Mouse (Mus musculus) yolk sac, embryonic 10.5 days (tissue): ENCODE measurements around the gene Ass1.
A peak's percentile ranks its signal among the peaks of the same experiment; 100 is the strongest.

Experiments used
- DNase-seq: peaks from one replicate; pipeline ENCODE4 v3.0.0-alpha.2; 2017; ENCODE audit warnings: low spot score

Ass1 gene

DNA sequence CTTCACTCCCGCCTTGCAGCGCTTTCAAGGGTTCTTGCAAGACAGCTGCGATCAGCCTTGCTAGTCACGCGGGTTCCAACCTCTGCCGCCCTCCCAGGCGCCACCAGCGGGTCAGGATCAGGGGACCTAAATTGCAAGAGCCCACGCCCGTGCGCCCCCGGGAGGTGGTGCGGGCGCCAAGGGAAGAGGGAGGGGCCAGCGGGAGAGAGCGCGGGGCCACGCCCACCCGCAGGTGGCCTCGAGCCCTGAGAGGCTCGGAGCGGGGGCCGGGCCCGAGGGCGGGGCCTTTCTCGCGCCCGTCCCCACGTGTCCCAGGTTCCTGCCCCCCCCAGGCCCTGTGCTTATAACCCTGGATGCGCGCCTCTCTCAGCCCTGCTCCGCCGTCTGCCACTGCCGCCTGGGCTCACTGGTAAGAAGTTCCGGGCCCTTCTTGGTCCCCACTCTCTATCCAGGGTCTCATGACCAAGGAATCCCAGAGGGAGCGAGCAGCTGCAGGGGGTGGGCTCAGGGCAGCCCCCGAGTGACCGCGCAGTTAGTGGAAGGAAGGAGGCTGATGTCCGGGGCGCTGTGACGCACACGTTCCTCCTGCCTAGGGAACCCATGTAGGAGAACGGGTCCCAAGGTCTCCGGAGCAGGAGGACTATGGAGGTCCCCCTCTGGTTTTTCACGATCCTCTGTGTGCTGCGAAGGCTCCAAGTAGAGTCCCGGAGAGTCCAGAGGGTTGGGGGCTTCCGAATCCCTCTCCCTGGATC, at the start of gene Ass1:
Ass1 (plus strand) TSS at position 277 of the 752 bp plus-strand sequence.
- peak; percentile 89 for DNase-seq

DNA sequence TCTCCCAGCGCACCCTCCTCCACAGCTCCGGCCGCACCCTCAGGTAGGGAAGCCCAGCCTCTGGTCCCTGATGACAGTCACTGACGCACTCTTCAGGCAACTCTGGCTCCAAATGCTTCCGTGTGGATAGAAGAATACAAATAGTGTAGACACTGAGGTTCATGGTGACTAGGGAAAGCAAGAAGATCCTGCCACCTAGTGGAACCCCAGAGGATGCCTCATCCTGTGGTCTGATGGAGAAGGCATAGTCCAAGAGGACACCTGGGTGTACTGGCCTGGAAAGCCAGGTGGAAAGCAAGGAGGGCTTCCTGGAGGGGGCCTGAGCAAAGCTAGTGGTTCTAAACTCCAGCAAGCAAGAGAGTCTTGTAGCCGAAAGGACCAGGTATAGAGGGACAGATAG, 49.1 kb upstream of the Ass1 start:
- DNase-seq, result no peak

DNA sequence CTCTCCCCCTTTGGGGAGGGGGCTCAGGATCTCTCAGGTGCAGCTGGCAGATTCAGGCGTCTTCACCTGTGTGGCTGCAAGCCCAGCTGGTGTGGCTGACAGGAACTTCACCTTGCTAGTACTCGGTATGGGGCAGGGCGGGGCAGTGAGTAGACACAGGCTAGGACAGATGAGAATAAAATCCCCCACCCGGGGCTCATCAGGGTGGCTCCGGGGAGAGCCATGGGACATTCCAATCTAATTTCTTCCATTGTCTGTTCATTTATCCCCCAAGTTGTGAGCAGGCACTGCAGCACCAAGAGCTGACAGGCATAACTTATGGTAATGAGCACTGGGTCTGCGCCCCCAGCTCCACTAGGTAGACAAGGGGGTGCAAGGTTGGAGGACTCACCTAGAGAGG, 47.4 kb upstream of the Ass1 start:
- no peak for DNase-seq

DNA sequence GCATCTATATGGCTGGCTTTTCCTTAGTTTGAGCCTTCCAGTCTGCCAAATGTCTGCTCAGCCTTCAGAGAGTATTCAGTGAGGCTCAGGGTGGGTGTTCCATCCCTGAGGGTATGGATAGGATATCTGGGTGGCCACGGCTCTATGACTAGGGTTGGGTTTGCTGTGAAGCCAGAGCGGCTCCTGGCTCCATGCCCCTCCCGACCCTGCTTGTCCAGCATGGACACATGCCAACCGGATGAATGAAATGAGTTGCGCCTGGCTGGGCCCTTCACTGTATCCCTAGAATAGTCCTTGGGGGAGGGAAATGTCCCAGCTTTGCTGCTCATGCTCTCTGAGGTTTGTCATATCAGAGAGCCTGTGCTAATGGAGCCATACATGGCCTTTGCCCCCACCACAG, 38.5 kb upstream of the Ass1 start:
- no peak for DNase-seq

DNA sequence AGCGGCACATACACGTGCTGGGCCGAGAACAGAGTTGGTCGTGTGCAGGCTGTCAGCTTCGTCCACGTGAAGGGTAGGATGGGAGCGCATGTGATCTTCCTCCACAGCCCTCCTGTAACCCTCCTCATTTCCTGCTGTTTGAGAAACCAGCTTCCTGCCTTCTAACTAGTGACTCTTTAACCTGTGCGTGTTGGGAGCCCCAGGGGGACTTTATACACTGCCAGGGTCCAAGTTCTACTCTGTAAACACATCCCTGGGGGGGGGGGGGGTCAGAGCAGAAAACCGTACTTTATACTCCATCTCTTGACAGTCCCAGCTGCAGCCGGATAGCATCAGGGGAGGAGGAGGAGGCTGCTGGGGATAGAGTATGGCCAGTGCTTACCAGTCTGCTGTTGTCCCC, 35.3 kb upstream of the Ass1 start:
- peak; percentile 83 for DNase-seq

DNA sequence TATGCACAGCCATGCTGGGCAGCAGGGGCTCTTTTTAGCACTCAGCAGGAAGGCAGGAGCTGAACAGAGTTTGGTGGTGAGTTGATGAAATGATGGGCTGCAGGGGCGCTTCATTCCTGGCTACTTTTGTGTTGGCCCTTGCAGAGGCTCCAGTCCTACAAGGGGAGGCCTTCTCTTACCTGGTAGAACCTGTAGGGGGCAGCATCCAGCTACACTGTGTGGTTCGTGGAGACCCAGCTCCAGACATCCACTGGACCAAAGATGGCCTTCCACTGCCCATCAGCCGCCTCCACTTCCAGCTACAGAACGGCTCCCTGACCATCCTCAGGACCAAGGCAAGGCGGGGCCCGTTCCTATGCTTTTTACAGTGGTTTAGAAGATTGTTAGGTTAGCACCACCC, 34.4 kb upstream of the Ass1 start:
- peak; percentile 71 for DNase-seq

DNA sequence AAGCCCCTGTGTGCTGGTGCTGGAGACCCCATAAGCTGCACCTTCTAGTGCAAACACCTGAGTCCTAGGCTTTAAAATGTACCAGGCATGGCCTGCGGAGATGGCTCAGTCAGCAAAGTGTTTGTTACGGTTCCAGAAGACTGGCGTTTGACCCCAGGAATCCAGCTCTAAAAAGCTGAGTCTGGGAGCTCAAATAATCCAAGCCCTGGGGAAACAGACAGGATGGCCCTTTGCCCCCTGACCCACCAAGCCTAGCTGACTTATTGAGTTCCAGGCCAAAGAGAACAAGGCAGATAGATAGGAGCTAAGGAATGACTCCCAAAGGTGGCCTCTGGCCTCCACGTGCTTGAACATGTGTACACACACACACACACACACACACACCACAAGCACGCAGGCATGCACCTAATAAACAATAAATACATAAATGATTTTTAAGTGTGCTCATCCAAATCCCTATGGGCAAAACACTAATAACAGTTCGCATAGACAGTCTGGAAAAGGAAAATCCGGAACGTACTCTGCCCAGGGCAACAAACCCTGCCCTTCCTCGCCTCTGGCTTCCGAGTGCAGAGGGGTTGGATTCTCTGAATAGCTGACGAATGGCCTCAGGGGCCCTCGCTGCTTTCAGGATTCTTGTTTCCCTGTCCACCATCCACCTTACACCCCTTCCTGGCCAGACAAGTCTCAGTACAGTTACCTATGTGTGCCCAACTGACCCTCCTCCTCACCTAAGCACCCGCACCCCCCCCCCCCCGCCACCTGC, 32.3 kb upstream of the Ass1 start:
- peak; percentile 87 for DNase-seq

DNA sequence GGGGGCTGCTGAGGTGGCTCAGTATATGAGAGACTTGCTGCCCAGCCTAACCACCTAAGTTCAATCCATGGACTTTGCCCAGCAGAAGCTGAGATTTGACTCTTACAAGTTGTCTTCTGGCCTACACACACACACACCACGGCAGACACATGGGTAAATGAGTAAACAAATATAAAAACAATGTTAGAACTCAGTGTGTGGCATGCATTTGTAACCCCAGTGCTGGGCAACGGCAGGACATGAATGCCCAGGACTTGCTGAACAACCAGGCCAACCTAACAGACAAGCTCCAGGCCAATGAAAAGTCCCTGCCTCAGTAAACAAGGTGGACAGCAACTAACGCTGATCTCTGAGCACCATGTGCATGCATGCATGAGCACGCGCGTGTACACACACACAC, 30.4 kb upstream of the Ass1 start:
- DNase-seq, result peak; percentile 21

DNA sequence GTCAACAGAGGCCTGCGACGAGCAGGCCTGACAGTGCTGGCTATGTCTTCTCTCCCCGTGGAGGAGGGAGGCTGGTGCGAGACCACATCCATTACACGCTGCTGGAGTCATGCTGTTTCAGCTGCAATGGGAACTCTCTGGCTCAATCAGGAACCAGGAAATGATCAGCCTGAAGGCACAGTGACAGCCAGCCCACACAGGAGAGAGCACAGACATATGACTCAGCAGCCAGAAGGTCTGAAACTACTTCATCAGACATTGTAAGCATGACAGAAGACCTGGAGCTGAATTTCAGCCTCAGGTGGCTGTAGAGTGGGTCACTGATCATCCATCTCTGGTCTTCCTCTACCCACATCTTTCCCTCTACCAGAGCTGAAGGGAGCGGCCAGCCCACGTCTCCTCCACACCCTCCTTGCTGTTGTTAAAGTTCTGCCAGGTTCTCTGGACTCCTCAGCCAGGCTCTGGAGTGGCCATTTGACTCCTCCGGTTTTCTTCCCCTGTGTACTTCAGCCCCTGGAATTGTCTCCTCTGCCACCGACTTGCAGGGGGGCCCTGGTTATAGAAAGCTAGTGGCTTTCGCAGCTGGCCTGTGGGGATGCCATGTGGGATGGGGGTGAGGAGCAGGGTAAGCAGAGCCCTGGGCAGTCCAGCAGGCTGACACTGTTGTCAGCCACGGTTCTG, 27.4 kb upstream of the Ass1 start:
- DNase-seq, result peak; percentile 35

DNA sequence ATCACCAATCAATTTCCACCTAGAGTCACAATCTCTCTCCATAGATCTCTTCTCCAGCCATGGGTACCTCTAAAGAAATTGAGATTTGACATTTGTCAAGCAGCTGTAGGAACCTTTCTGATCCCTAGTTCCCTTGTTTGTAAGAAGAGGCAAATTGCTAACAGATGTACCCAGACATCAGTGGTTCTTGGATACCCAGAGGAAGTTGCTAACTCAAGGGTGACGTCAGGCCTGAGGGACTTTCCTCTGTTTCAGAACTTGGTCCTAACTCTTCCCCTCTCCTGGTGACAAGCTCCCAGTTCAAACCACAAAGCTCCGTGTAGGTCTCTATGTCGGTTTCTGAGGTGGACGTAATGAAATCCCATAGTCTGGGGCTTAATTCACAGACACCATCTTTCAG, 24.0 kb upstream of the Ass1 start:
- no peak for DNase-seq

DNA sequence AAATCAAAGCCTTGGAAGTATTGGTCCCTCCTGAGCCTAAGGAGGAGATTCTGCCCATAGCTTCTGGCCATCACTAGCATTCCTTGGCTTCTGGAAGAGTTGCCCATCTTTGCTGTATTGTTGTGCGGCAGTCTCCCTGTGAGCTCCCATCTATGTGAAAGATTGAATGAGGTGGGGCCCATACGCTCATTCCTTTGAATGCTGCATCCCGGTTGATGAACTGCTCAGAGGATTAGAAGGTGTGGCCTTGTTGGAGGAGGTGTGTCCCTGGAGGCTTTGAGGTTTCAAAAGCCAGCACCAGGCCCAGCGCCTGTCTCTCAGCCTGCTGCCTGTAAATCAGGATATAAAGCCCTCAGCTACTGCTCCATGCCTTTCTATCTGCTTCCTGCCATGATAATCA, 23.6 kb upstream of the Ass1 start:
- no peak for DNase-seq

DNA sequence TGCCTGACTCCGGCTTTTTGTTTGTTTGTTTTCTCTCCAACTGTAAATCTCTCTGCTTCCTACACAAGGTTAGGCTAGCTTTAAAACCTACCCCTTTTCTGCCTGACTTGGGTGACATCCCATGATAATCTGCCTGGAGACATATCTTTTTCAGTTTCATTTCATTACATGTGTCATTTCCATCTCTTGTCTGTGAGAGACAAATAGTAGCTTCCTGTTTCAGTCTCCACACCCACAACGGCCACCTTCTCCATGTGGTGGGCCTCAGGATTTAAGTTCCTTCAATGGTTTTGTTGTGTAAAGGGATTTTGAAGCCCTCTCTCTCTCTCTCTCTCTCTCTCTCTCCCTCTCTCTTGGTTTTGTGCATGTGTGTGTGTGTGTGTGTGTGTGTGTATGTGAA, 22.5 kb upstream of the Ass1 start:
- DNase-seq, result no peak

DNA sequence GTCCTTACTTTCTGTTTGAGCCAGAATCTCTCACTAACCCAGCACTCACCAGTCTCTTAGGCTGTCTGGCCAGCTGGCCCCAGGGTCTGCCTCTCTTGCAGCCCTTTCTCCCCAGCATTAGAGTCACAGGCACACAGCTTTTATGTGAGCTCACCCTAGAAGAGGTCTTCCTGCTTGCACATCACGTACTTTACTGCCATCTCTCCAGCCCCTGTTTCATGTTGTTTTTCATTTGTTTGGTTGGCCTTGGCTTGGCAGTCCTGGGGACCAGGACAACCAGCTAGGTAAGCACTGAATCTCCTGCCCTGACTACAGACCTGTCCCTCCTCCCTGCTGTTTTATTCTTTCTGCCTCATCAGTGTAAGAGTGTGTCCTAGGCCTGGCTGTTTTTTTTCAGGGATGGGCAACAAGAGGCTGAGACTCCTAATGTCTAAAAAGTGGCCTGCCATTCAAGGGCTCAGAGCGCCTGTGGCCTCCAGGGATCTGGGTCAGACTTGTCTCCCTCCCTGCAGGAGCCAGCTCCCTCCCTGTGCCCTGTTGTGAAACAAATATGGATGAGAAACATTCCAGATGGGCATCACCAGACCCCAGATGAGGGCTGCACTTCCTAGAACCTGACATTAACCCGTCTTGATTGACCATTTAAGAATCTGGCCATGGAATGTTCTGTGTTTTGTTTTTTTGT, 21.1 kb upstream of the Ass1 start:
- DNase-seq, result no peak

DNA sequence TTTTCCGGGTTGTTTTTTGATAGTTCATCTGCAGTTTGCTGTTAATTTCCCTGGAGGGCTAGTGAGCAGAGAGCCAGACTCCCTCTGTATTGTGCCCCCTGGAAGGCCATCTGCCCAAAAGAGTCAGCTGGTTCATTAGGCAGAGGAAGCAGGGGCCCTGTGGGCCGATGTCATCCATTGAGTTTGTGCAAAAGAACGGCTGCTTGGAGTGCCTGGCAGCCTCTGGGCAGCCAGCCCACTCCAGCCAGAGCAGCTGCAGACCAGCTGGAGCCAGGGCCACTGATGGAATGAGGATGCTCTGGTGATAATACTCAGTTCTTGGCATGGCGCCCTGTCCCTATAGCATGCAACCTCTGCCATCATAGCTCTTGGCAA, 20.6 kb upstream of the Ass1 start:
- no peak for DNase-seq

DNA sequence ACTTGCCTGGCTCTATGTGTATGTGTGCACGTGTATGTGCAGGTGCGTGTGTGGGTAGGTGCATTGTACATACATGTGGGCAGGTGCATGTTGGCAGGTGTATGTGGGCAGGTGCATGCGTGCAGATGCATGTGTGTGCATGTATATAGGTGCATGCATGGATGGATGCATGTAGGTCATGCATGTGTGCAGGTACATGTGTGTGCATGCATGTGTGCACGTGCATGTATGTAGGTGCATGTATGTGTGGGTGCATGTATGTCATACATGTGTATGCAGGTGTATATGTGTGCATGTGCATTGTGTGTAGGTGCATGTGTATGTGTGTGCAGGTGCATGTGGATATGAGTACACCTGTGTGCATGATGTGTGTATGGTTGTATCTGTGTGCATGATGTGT, 20.1 kb upstream of the Ass1 start:
- no peak for DNase-seq

DNA sequence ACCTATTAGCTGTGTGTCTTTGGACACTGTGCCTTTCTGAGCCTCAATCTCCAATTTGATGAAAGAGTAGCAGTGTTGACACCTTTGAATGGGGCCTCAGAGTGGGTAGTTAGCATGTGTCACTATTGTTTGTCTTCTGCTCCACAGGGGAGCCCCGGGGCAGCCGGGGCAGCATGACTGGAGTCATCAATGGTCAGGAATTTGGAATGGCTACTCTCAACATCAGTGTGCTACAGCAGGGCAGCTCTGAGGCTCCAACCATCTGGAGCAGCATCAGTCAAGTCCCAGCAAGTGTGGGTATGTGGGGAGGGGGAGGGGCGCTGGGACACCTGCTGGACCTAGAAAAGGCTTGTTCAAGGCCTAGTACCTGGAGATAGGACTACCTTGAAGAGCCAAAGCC, 19.3 kb upstream of the Ass1 start:
- no peak for DNase-seq

DNA sequence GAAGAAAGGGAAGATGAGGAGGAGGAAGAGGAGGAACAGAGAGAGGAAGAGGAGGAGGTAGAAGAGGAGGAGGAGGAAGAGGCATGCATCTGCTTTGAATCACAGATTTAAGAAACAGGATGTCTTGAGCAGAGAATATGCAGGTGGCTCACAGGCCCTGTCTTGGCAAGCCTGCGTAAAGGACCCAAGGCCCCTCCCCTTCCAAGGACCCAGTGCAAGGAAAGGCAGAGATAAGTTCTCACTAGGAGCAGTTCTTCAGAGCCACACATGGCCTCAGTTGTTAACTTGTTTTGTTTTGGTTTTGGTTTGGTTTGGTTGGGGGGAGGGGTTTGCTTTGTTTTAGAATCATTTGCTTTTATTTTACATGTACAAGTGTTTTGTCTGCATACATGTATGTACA, 18.5 kb upstream of the Ass1 start:
- no peak for DNase-seq

DNA sequence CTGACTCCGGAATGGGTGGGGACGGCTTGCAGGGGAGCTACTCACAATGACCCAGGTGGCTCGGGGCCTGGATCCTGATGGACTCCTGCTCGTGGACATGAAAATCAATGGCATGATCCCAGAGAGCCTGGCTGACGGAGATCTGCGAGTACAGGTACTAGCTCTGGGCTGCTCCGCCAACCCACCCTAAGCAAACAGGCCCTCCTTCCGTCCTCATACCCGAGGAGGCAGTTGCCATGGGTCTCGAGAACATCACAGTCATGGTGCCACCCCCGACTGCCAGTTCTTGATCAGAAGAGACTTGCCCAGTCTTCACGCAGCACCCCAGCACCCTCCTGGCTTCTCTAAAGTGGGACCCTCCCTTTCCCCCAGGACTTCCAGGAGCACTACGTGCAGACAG, 17.0 kb upstream of the Ass1 start:
- peak; percentile 47 for DNase-seq

DNA sequence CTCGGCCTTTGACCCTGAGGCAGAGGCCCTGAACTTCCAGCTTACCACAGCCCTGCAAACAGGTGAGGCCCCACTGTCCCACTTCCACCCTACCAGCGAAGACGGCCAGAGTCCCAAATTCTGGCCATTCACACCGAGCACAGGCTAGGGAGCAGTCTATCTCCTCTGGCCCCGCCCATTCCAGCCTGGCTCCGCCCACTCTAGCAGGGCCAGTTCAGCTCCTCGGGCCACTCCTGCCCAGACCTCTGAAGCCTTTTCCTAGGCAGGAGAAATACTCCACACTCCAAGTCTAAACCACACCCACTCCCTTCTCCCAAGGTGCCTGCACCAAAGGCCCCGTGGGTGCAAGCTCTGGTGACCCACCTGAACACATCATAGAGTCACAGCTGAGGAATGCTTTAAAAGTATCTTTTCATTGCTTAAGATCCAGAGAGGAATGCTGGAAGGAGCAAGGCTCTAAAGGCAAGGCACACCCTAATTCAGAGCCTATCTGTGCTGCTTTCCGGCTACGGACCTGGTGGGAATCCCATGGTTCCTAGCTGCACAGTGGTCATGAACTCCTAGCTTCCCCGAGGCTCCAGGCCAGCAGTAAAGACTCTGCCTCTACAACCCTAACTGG, 16.3 kb upstream of the Ass1 start:
- peak; percentile 88 for DNase-seq

DNA sequence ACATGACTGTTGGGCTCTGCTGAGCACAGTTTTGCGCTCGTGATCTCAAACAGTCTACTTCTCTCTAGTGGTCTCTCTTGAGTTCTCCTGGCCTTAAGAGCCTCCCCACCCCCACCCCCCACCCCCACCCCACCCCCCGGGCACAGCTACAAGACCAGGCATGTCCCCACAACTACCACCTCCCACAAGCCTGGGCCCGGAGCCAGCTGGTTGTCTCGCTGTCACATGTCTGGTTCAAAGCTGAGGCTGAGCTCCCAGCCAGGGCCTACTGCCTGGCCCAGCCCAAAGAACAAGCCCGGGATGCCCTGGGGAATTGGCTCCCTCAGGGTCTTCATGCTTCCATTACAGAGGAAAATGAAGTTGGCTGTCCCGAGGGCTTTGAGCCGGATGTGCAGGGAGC, 15.7 kb upstream of the Ass1 start:
- no peak for DNase-seq

DNA sequence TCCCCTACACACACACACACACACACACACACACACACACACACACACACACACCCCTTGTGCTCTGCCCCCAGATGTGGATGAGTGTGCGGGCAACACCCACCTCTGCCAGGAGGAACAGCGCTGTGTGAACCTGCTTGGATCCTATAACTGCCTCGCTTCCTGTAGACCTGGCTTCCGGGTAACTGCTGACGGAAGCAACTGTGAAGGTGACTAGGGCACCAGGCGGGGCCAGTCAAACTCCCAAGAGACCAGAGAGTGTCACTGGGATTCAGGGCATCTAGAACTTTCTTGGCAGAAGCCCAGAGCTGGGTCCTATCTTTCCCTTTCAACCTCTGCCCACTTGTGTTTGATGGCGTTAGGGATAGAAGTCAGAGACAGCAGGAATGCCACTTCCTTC, 14.6 kb upstream of the Ass1 start:
- no peak for DNase-seq

DNA sequence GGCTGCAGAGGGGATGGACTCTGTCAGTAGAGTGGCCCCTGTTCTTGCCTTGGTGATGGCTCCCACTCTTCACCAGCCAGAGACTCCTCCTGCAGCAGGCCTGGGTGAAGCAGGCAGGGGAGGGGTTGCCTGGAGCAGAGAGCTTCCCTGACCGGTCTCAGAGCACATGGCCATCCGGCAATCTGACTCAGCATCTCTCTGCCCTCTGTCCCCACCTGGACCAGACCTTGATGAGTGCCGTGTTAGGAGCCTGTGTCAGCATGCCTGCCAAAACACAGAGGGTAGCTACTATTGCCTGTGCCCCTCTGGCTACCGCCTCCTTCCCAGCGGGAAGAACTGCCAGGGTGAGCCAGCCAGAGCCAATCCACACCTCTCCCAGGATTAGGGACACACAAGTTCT, 11.5 kb upstream of the Ass1 start:
- DNase-seq, result peak; percentile 72
